Mouse (Mus musculus) liver, adult (tissue): ENCODE measurements at regions not wholly inside any gene's neighbourhood (a gene's known extent, or its start where the extent isn't known, plus 50 kb on each side); places are given as distances from the start of the nearest gene placed in this dataset.

Experiments
- GATA4 ChIP-seq: IDR thresholded peaks from 2 replicates; pipeline ENCODE4 v1.6.1; 2014; ENCODE audit warnings: mild to moderate bottlenecking, low read length; ENCODE audit not compliant: insufficient replicate concordance

GRCm38 (mm10) chr9:85551871-85552270 lies 197.3 kb downstream of the Ibtk start:
- TF ChIP-seq GATA4, result no peak

GRCm38 (mm10) chr9:85550455-85550854 lies 198.7 kb downstream of the Ibtk start:
- TF ChIP-seq GATA4, result no peak

- TF ChIP-seq GATA4, result no peak
Observed at GRCm38 (mm10) chr9:85546226-85546625, 202.9 kb downstream of the Ibtk start.

GRCm38 (mm10) chr9:85545566-85545965 lies 203.6 kb downstream of the Ibtk start:
- TF ChIP-seq GATA4, result no peak

GRCm38 (mm10) chr9:85538557-85538956 lies 210.6 kb downstream of the Ibtk start:
- no peak for TF ChIP-seq GATA4

- TF ChIP-seq GATA4, result no peak
Observed at GRCm38 (mm10) chr9:85528421-85528820, 201.3 kb upstream of the Tent5a start.

- no peak for TF ChIP-seq GATA4
Observed at GRCm38 (mm10) chr9:85524733-85525132, 197.6 kb upstream of the Tent5a start.

- no peak for TF ChIP-seq GATA4
Observed at GRCm38 (mm10) chr9:85521342-85521741, 194.2 kb upstream of the Tent5a start.

- no peak for TF ChIP-seq GATA4
Observed at GRCm38 (mm10) chr9:85520941-85521340, 193.8 kb upstream of the Tent5a start.

GRCm38 (mm10) chr9:85499006-85499405 lies 171.9 kb upstream of the Tent5a start:
- no peak for TF ChIP-seq GATA4

GRCm38 (mm10) chr9:85497348-85497747 lies 170.2 kb upstream of the Tent5a start:
- TF ChIP-seq GATA4, result no peak

- TF ChIP-seq GATA4, result no peak
Observed at GRCm38 (mm10) chr9:85496506-85497239, 169.5 kb upstream of the Tent5a start.

GRCm38 (mm10) chr9:85495056-85495455 lies 167.9 kb upstream of the Tent5a start:
- no peak for TF ChIP-seq GATA4

- TF ChIP-seq GATA4, result no peak
Observed at GRCm38 (mm10) chr9:85493760-85494159, 166.6 kb upstream of the Tent5a start.

GRCm38 (mm10) chr9:85490367-85490766 lies 163.2 kb upstream of the Tent5a start:
- no peak for TF ChIP-seq GATA4

- TF ChIP-seq GATA4, result no peak
Observed at GRCm38 (mm10) chr9:85487915-85488314, 160.8 kb upstream of the Tent5a start.

GRCm38 (mm10) chr9:85487052-85487668 lies 160.0 kb upstream of the Tent5a start:
- no peak for TF ChIP-seq GATA4
